Mouse (Mus musculus): ENCODE measurements around the gene Pou3f3.

Gene Pou3f3

GRCm38 (mm10) chr1:42710234-42710633, 14.7 kb downstream of the Pou3f3 start:
- DNase-seq (ENCODE audit: low read depth), result no peak

- no peak for DNase-seq (ENCODE audit: low read depth)
These were observed 15.4 kb downstream of the Pou3f3 start for GRCm38 (mm10) chr1:42710995-42711394.

GRCm38 (mm10) chr1:42711456-42712310, 16.1 kb downstream of the Pou3f3 start:
- no peak for DNase-seq (ENCODE audit: low read depth)

- no peak for DNase-seq (ENCODE audit: low read depth)
These were observed 16.7 kb downstream of the Pou3f3 start for GRCm38 (mm10) chr1:42712311-42712690.

DNA sequence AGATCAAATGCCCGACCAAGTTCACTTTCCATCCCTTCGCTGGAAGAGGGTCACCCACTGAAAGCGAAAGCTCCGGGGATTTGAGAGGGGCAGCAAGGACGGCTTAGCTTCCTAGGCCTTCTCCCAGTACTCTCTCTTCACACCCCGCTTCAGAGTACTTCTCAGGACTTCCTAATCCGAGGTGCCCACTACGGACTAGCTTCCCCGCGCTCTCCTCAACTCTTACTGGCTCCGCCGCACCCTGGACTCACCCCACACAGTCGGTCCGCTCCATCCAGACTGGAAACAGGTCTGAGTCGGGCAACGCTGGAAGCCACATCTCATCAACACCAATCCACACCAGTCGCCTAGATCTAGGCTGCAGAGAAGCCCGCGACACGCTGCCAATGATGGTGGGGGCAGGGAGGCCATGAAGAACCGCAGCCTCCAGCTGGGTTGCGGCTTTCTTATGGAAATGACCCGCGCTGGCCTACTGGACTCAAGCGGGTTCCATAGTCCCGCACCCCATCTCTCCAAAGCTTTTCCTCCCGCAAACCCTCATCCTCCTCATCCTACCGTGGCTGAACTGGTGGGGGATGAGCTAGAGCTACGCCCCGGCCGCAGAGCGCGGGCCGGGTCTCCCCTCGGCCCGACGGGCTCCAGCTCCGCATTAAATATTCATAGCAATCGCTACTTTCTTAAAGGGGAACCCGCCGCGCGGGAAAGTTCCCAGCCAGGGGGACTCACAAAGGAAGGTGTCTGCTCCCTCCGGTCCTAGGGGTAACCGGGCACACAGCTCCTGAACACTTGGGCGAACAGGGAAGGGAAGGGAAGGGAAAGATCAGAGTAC, 17.8 kb downstream of the Pou3f3 start:
- DNase-seq (ENCODE audit: low read depth), result no peak

DNA sequence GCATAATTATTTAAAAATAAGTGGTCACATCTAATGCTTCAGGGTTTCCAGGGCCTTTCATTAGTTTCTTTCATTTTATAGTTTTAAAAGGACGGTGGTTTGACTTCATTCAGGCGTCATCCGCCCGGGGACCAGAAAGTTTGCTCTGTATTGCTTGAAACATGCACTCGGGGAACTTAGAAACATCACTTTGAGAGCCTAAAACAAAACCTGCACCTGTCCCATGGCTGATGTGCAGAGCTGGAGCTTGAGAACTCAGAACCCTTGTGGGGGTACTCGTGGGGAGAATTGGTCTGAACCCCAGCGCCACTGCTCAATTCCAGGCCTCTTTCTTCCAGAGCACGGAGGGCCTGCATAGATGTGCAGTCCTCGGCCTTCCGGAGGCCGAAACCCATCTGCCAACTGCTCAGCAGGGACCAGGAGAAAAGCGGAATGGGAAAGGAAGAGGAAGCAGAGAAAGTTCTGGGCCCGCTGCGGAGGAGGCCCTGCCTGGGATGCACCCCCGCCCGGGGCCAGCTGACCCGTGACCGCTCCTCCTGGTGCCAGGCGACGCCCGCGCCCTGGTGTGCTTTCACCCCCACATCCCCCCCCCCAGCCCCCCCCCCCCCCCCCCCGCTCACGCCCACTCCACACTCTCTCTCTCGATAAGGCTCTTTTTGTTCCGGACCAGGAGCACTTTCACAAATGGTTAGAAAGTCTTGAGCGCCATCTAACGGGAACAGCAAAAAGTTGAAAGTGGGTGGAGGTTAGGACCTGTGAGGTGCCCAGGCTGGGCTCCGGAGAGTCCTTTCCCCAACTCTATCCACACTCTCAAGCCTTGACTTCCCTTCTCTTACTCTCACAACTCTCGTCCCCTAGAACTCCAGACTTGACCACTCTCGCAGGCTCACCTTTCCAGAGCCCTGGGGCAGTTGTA, 18.7 kb downstream of the Pou3f3 start:
- DNase-seq (ENCODE audit: low read depth), result no peak

- no peak for DNase-seq (ENCODE audit: low read depth)
These were observed 23.0 kb downstream of the Pou3f3 start for GRCm38 (mm10) chr1:42718549-42718948.

- DNase-seq (ENCODE audit: low read depth), result no peak
These were observed 25.8 kb downstream of the Pou3f3 start for GRCm38 (mm10) chr1:42721353-42721752.

GRCm38 (mm10) chr1:42723769-42724300, 28.3 kb downstream of the Pou3f3 start:
- no peak for DNase-seq (ENCODE audit: low read depth)

DNA sequence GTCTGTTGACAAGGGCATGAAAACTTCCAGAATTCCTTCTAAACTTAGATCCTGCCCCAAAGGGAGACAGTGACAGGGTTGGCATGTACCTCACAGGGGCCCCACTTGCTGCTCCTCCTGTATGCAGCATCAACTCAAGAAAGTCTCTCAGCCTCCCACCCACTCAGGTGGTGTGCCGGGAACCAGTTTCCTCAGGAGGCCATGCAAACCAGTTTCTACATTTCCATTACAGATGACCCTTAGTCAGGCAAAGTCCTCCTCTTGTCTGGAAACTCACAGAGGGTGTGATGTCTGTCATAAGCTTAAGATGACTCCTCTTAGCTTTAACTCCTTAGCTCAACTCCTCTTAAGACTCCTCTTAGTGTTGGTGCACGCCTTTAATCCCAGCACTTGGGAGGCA, 29.3 kb downstream of the Pou3f3 start:
- DNase-seq (ENCODE audit: low read depth), result no peak

DNA sequence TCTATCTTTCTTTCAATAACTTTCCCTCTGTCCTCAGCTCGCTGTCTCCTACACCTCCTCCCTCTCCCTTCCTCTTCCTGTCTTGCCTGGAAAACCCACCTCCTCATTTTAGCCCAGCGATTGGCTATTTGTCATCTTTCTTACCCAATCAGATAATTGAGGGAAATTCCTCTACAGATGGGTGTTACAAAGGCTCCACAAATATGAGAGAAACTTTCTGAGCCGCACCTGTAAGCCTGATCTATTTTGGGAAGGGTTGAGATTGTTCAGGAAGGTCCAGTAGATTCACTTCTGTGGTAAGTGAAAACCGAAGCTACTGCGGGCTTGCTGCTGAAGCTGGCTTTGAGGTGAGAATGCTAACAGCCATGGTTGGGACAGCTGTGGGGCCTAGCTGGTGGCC, 31.6 kb downstream of the Pou3f3 start:
- no peak for DNase-seq (ENCODE audit: low read depth)

GRCm38 (mm10) chr1:42727676-42728075, 32.1 kb downstream of the Pou3f3 start:
- DNase-seq (ENCODE audit: low read depth), result no peak

- DNase-seq (ENCODE audit: low read depth), result no peak
These were observed 46.0 kb downstream of the Pou3f3 start for GRCm38 (mm10) chr1:42741383-42742241.

DNA sequence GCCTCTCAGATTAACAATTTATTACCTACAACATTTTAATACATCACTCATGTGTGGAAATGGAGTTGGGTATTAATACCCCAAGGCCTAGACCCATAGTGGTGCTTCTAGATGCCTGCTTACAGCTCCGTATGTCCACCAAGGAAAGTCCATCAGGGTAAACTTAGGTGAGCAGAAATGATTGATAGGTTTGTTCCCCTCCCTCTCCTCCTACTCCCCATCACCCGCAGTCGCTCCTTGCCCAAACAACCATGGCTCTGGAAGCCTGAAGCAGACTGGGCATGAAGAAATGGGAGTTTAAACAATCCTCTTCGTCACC, 46.6 kb downstream of the Pou3f3 start:
- no peak for DNase-seq (ENCODE audit: low read depth)

GRCm38 (mm10) chr1:42745047-42745446, 49.5 kb downstream of the Pou3f3 start:
- DNase-seq (ENCODE audit: low read depth), result no peak

DNA sequence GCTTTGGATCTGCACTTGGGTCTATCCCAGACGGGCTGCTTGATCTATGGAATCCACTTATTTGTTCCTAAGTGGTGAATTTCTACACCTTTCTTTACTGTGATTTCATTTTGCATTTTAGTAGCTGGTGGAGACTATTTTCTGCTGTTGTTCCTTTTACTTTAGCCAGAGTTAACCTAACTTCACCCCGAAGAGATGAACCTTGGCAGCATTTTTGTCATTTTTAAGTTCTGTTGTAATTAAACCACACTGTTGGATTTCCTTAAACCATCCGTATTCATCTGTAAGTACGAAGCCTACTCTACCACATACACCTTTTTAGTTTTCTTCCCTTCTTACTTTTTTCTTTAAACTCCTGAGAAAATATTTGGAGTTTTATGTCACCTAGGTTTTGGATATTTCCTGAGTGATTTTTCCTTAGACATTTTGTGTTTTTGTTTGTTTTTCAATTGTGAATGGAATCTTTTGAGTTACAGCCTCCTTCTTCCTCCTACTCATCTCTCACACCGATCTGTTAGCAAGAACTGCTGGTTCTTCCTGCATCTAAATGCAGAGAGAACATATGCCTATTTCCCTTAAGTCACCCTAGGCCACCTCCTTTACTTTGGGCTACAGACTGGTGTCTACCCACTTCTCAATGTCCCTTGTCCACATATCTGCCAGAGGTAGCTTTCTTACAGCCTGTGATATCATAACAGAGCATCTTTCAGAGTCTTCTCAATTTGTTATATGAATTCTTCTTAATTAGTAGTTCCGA, 54.1 kb downstream of the Pou3f3 start:
- no peak for DNase-seq (ENCODE audit: low read depth)

All from fibroblast of lung, adult 2 months (primary cell).